Mouse (Mus musculus) adrenal gland (tissue): ENCODE results near the gene Gm8857.
"Not testable (repeated sequence)": the region's sequence is repeated elsewhere in the genome, so short reads cannot be mapped to it uniquely, and the experiment has no call there.

Source experiments
- intact Hi-C: fragments of 180-260 bp; cut with DNase I; formaldehyde crosslinking; loops from one replicate; pipeline ENCODE4 v1.15.1; 2025
- long read RNA-seq, 2 experiments: library from polyadenylated mRNA; unstranded; transcript quantifications; one replicate each; pipeline ENCODE4 v2.0.0; 2020; ENCODE audit warnings: borderline replicate concordance in 1 of 2; ENCODE audit not compliant: insufficient replicate concordance in 1 of 2

Gm8857 gene
- long read RNA-seq, experiment 1 = 0 reads
- long read RNA-seq, experiment 2 = 0 reads

DNA sequence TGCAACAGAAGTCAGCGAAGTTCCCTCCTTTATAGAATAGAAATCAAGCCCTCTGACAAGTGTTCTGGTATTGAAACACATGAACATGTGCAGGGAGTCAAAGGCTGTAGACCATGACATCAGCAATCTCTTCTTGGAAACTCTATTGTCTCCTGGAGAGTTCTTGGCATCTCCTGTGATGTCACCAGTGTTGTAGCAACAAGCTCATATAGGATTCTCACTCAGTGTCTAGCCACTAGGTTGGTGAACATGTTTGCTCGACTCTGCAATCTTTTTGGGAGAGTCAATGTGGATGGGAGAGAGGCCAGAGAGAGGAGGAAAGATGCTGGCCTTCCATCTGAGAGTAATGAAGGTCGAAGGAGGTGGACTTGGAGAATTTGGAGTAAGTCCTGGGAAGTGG, at the start of gene Gm8857, which contains the start of gene Gm8871:
Gene Gm8857, plus strand, starts transcription at position 303 of the 400 bp plus-strand sequence.
Gene Gm8871, plus strand, starts transcription at position 301 of the 400 bp plus-strand sequence.
- intact Hi-C loops = not testable (repeated sequence)

GRCm38 (mm10) chr5:10953512-10953911, 5.9 kb downstream of the Gm8857 start:
- intact Hi-C loops = not testable (repeated sequence)

GRCm38 (mm10) chr5:10958057-10958456, 10.4 kb downstream of the Gm8857 start:
- intact Hi-C loops = not testable (repeated sequence)
